Mouse (Mus musculus) adrenal gland, postnatal 25 days (tissue): ENCODE data around the gene B230118H07Rik. TPM values are rescaled to one million over a fixed set of nuclear protein-coding genes. Genes with fewer than 3 reads are reported as not detected.
A peak's percentile ranks its signal among the peaks of the same experiment; 100 is the strongest.

Experiments used
- DNase-seq: peaks from one replicate; pipeline ENCODE4 v3.0.0; 2021; ENCODE audit warnings: mixed read lengths
- long read RNA-seq: library from polyadenylated mRNA; stranded (forward); transcript quantifications from one replicate; pipeline ENCODE4 v2.0.0, GENCODE M21; 2021
- total RNA-seq: library from RNA; stranded (reverse); gene quantifications from 2 replicates; pipeline ENCODE4 v1.2.3, GENCODE M21; 2021

The B230118H07Rik gene
- total RNA-seq, result 28.3 and 30.4 TPM in 2 replicates
- long read RNA-seq, transcript B230118H07Rik-203 (7 exons, 2,273 nt), result major isoform, 27 of 29 reads
- long read RNA-seq, partial matches to known transcripts, result 0 of 29 reads
- long read RNA-seq, other reads (novel, unspliced or antisense), result 2 of 29 reads

GRCm38 (mm10) chr2:101649114-101649671 lies at the start of gene B230118H07Rik, which contains the start of gene Rag1:
TSS of gene B230118H07Rik (minus strand) at chr2:101649532.
TSS of gene Rag1 (minus strand) at chr2:101649501.
- no peak for DNase-seq

DNA sequence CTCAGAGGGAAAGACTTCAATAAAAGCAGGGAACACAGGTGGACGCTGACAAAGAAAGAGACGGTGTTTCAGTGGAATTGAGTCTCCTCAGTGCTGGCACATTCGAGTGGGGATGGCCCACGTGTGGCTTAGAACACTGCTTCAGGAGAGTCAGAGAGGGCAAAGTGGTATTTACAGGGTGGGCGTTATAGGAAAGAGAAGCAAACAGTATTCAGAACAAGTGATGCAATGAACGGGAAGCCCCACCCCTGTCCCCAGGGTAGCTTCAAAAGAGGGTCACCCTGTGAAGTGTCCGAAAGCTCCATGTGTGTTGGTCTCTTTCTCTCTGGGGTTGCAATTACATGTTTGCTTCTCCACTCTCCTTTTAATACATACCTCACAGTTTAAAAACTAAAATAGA lies 46.3 kb upstream of the B230118H07Rik start:
- no peak for DNase-seq

DNA sequence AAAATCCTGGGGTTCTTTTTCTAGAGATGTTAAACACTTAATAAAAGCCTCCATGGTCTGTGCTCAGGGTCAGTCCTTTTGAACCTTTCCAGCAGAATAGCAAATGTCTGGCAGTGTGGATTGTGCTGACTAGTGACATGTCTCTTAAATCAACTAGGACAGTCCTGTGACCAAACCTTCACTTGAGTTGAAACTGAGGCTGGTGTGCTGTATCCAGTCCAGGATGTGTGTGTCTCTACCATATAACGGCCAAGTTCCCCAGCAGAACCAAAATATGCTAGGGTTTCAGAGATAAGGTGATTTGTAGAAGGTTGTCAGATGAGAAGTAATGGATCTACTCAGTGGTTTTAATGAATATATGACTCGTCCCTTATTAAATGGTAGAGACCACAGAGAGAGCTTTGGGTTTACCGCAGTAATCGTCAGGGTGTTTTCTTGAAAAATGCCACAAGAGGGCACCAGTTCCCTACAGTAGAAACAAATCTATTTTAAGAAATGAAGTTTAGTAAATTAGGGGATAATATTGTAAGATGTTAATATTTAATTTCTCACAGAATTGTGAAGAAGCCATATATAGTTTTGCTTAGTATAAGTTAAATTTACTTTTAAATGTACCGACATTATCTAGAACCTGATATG lies 44.4 kb upstream of the B230118H07Rik start:
- no peak for DNase-seq

DNA sequence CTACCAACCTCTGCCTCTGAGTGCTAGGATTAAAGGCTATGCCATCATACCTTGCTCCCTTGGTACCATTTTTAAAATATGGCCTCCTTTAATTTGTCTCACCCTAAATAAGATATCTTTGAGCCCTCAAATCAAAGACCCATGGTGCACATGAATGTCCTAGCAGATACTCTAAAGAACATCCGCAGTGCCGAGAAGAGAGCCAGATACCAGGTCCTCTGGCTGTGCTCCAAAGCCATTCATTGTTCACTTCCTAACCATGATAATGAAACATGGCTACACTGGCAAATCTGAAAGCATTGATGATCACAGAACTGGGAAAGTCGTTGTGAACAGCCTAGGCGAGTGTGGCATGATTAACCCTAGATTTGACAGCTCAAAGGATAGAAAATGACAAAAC lies 43.7 kb upstream of the B230118H07Rik start:
- no peak for DNase-seq

DNA sequence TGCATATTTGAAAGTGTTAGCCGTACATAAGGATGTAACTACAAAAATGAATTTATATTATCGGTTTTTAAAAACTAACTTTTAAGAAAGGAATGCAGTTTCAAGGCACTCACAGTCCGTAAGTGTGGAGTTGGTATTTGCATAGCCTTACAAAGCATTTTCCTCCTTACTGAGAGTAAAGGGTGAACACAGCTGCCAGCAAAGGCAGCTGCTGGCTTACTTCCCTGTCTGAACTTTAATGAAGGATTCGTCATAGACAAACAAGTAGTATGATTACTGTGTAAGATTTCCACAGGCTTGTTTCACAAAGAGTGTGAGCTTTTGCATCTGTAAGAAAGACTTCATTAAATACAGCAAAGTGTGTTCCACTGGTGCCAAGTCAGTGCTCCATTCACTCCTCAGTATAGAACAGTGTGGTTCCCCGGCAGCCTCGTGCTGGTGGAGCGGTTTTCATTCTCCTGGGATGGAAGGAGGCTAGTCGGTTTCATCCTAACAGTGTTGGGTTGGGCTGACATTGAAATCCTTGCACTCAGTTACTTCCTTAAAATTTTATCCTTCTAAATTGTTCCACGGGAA lies 41.0 kb upstream of the B230118H07Rik start:
- no peak for DNase-seq

- DNase-seq, result no peak
Observed at GRCm38 (mm10) chr2:101688011-101688410, 38.7 kb upstream of the B230118H07Rik start.

DNA sequence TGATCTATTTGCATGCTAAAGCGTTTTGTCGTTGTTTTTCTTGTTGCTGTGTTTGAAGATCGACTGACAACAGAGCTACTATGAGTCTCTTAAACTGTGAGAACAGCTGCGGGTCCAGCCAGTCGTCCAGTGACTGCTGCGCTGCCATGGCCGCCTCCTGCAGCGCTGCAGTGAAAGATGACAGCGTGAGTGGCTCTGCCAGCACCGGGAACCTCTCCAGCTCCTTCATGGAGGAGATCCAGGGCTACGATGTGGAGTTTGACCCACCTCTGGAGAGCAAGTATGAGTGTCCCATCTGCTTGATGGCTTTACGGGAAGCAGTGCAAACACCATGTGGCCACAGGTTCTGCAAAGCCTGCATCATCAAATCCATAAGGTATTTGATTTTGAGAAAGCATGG lies 35.1 kb upstream of the B230118H07Rik start:
- DNase-seq, result peak; percentile 12

- DNase-seq, result no peak
Observed at GRCm38 (mm10) chr2:101679164-101679784, 29.9 kb upstream of the B230118H07Rik start.

DNA sequence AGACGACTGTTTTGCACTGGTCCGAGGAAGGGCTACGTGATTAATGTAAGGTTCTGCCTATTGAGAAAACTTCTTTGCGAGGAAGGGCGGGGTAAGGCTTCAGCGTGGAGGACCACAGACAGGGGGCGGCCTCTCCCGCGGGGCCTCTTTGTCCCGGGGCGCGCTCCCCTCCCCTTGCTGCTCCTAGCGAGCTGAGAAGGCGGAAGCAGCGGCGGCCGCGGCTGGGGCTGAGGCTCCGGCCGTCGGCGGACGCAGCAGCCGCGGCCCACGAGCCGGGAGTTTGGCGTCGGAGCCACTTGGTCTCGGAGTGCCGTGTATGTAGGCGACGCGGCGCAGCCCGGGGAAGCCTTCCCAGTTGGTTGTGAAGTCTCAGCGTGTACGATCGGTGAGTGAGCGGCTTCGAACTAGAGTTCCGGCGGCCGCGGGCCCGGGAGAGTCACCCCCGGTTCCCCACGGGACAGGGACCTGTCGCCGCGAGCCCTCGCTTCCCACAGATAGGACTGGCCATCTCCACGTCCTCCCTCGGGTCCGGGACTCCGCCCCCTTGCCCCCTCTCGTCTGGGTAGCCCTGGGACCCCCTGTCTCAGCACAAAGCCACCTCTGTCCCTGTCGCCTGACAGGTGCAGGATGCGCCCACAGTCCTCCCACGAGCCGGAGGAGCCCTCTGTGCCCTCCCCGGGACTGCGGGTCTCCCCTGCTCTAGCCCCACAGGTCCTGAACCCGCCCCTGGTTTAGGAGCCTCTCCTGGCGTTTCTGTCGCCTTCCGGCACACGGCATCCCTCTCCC lies 29.1 kb upstream of the B230118H07Rik start, which contains the start of gene Traf6:
Gene Traf6 (plus strand): TSS at position 194 of the 786 bp plus-strand sequence.
- peak; percentile 93 for DNase-seq

GRCm38 (mm10) chr2:101673547-101673946 lies 24.2 kb upstream of the B230118H07Rik start:
- DNase-seq, result no peak

GRCm38 (mm10) chr2:101668751-101669150 lies 19.4 kb upstream of the B230118H07Rik start:
- DNase-seq, result no peak

- no peak for DNase-seq
Observed at GRCm38 (mm10) chr2:101665703-101666092, 16.4 kb upstream of the B230118H07Rik start.

- DNase-seq, result peak; percentile 64
Observed at GRCm38 (mm10) chr2:101665058-101665702, 15.8 kb upstream of the B230118H07Rik start.

DNA sequence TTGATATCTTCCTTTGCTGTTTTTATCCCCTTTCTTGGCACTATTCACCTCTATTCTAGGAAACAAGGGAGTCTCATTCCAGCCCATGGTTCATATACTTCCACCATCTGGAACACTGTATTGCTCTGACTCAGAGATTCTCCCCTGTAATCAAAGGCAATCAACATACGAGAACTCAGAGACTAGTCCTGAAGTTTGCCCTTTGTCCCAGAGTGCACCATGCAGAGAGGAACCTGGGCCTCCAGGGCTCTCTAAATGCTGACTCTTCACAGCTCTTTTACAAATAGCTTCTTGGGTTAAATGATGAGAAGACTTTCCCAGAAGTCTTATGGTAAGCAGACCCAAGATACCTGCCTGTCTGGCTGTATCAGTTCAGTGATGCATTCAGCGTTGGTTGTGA lies 11.2 kb upstream of the B230118H07Rik start:
- DNase-seq, result no peak

DNA sequence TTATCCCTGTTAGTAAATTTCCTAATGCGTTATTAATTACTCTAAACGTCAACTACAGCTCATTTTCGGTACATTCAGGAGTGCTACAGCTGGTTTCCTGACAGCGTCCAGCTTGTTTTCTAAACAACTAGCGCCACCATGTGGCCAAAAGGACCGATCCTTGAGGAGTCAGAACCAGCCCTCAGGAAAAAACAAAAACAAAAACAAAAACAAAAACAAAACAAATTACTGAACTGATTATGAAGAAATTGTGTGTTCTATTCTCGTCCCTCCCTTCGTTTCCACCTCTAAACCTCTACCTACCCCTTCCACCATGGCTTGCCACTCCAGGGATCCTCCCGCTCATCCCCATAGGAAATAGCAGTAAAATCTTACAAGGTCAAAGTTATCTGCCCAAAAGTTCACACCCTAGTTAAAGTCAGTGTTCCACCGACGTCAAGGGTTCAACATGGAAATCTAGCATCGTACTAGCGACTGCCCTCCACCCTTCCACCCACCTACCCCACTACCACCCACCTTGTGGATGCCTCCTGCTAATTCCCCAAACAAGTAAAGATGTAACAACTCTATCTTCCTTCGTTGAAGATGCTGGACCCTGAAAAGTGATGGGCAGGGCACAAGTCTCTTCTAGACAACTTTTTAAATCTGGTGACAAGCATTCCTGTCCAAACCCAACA lies 3.7 kb upstream of the B230118H07Rik start:
- peak; percentile 79 for DNase-seq

- no peak for DNase-seq
Observed at GRCm38 (mm10) chr2:101652204-101652920, 3.0 kb upstream of the B230118H07Rik start.

DNA sequence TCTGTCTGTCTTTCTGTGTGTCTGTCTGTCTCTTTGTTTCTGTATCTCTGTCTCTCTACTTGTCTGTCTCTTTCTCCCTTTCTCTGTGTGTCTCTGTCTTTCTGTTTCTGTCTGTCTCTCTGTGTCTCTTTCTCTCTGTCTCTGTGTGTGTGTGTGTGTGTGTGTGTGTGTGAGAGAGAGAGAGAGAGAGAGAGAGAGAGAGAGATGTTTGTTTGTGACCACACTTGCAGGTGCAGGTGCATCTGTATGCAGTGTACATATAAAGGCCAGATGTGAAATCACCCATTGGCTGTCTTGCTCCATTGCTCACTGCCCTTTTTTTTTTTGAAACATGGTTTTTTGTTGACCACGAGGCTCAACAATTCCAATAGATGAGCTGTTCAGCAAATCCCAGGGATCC lies 1.1 kb upstream of the B230118H07Rik start:
- no peak for DNase-seq

- no peak for DNase-seq
Observed at GRCm38 (mm10) chr2:101648361-101648760, 971 bp downstream of the B230118H07Rik start.

DNA sequence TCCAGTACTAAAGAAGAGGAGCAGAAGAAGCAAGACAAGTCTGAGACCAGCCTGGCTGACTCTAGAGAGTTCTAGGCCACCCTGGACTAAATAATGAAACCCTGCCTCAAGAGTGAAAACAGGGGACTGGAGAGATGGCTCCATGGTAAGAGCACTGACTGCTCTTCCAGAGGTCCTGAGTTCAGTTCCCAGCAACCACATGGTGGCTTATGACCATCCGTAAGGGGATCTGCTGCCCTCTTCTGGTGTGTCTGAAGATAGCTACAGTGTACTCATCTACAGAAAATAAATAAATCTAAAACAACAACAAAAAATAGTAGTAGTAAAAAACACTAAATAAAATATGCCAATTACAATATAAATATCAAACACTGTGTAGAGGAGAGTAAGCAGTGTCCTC lies 3.5 kb downstream of the B230118H07Rik start:
- no peak for DNase-seq

DNA sequence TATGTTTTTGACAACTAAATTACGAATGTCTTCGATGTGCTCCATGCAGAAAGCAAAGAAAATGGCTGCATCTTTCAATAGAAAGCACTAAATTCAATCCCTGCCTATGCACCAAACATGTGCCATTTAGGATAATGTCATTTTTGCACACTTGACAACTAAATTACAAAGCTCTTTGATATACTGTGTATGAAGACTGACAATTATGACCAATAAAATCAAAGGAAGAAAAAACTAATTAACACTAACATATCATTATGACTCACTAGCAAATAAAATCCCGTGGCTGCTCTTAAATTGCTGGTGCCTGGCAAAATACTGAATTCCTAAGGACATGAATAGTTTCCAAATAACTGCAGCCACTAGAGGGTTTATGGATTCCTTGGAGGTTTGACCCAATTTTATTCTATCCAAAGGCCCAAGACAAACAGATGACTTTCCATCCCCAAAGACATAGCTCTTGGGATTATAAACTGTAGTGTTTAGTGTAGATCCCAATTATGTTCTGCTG lies 9.4 kb downstream of the B230118H07Rik start:
- DNase-seq, result no peak
